ENCODE assay signal across 10 mouse cellular contexts in the genomic region with DNA sequence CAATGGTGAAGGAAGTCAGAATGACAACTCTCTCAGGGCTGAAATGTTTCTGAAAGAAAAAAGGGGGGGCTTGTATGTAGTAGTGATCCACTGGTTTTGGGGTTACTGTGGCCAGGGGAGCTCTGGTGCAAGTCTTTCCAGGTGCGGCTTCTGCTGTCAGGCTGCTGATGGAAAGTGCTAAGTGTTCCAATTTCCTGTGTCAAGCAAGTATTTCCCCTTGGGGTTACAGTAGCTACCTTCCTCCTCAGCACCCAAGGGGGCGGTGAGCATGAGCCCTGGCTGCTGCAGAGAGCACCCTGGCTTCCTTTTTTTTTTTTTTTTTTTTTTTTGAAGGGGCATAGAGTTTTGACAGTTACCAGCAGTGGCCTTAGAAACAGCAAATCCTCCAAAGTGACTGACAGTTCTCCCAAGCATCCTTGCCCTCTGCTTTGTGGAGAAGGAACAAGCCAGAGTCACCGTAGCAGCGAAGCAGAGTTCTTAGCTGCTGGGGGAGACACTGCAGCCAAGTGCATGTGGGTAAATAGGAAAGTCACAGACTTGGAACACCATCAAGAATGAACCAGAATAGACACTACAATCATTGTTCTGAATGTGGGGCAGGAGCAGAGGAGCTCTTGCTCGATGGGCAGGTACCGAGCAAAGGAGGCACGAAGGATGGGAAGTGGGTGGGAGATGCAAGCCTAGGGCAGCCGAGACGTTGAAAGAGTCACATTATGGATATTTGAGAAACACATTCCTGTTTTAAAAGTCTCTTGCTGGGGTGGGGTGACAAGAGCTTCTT.
DNase-seq lines count a peak whose midpoint lies in the region; ATAC-seq and TF ChIP-seq lines count a peak whose summit lies in the region.
"Had no signal": no experiment of that assay in that cellular context is flagged by ENCODE, and none has a peak within 500 bp of the region (broad histone marks: within the 10 kb centered on the region; RNA-seq: fewer than 3 reads in every experiment).

No protein-coding gene starts in this region.

- no peaks in the 10 kb centered on the region for H3K9me3 ChIP-seq in intestine, embryonic 16.5 days (ENCODE audit: control insufficient read depth, low read length)
- no peaks in the 10 kb centered on the region for H3K9me3 ChIP-seq in intestine, postnatal 0 days (ENCODE audit: control insufficient read depth)
- no peaks in the 10 kb centered on the region for H3K9me3 ChIP-seq in megakaryocyte, embryonic 14.5 days
- H3K9me3 ChIP-seq in forebrain, embryonic 14.5 days (replicated peaks; ENCODE audit: control insufficient read depth, low read length) = no peaks in the 10 kb centered on the region

- no peak for TF ChIP-seq CTCF in intestine, postnatal 0 days (IDR thresholded peaks at IDR 0.05; ENCODE audit: low read depth)

- H3K4me3 ChIP-seq in intestine, embryonic 16.5 days (ENCODE audit: low read length) = no peak overlapping the region
- no peak overlapping the region for H3K4me3 ChIP-seq in intestine, postnatal 0 days (ENCODE audit: low read depth, low read length)
- H3K4me3 ChIP-seq in megakaryocyte, embryonic 14.5 days (replicated peaks) = peak overlapping the region; percentile 72
- H3K4me3 ChIP-seq in forebrain, embryonic 14.5 days (ENCODE audit: low read depth, low read length) = no peak overlapping the region
- H3K4me3 ChIP-seq: limb, embryonic 13.5 days had no signal

- 80% methylated on average over 9 of the region's 9 CpGs for WGBS in intestine, embryonic 16.5 days
- whole genome bisulfite sequencing in intestine, postnatal 0 days = 81% methylated on average over 9 of the region's 9 CpGs
- 89% methylated on average over 9 of the region's 9 CpGs for WGBS in forebrain, embryonic 14.5 days

- no peak for ATAC-seq in intestine, embryonic 16.5 days
- ATAC-seq in intestine, postnatal 0 days = no peak
- ATAC-seq in forebrain, embryonic 14.5 days = no peak

- no peak overlapping the region for H3K4me2 ChIP-seq in intestine, embryonic 16.5 days (ENCODE audit: low read depth, low read length)
- H3K4me2 ChIP-seq in intestine, postnatal 0 days (replicated peaks; ENCODE audit: low read depth) = no peak overlapping the region
- no peak overlapping the region for H3K4me2 ChIP-seq in forebrain, embryonic 14.5 days (ENCODE audit: low read length)
- H3K4me2 ChIP-seq: limb, embryonic 13.5 days had no signal

- peaks cover 29% of the 10 kb centered on the region for H3K4me1 ChIP-seq in intestine, embryonic 16.5 days (ENCODE audit: control insufficient read depth, insufficient read depth, low read length)
- H3K4me1 ChIP-seq in intestine, postnatal 0 days (replicated peaks; ENCODE audit: control insufficient read depth, insufficient read depth, low read length) = peaks cover 6% of the 10 kb centered on the region; the same call in 1 of the 2 replicates
- H3K4me1 ChIP-seq in megakaryocyte, embryonic 14.5 days = peaks cover 100% of the 10 kb centered on the region
- H3K4me1 ChIP-seq in forebrain, embryonic 14.5 days (ENCODE audit: control insufficient read depth, insufficient read depth, low read length) = no peaks in the 10 kb centered on the region

- peak overlapping the region; percentile 21; the same call in 1 of the 2 replicates for H3K27ac ChIP-seq in intestine, embryonic 16.5 days (ENCODE audit: low read length)
- H3K27ac ChIP-seq in intestine, postnatal 0 days (ENCODE audit: low read depth, low read length) = no peak overlapping the region
- no peak overlapping the region for H3K27ac ChIP-seq in forebrain, embryonic 14.5 days (ENCODE audit: low read depth, low read length)
- H3K27ac ChIP-seq: limb, embryonic 13.5 days had no signal

- no peaks in the 10 kb centered on the region for H3K36me3 ChIP-seq in intestine, embryonic 16.5 days (ENCODE audit: control insufficient read depth, insufficient read depth, low read length)
- no peaks in the 10 kb centered on the region for H3K36me3 ChIP-seq in intestine, postnatal 0 days (ENCODE audit: control insufficient read depth, insufficient read depth)
- peaks cover 71% of the 10 kb centered on the region for H3K36me3 ChIP-seq in megakaryocyte, embryonic 14.5 days (replicated peaks; ENCODE audit: low read length)
- no peaks in the 10 kb centered on the region for H3K36me3 ChIP-seq in forebrain, embryonic 14.5 days (ENCODE audit: control insufficient read depth, insufficient read depth, low read length)
- H3K36me3 ChIP-seq: limb, embryonic 13.5 days had no signal

- H3K27me3 ChIP-seq in intestine, embryonic 16.5 days (replicated peaks; ENCODE audit: control insufficient read depth, insufficient read depth, low read length) = no peaks in the 10 kb centered on the region
- no peaks in the 10 kb centered on the region for H3K27me3 ChIP-seq in intestine, postnatal 0 days (replicated peaks; ENCODE audit: control insufficient read depth, insufficient read depth, low read length)
- no peaks in the 10 kb centered on the region for H3K27me3 ChIP-seq in megakaryocyte, embryonic 14.5 days (replicated peaks)
- no peaks in the 10 kb centered on the region for H3K27me3 ChIP-seq in forebrain, embryonic 14.5 days (replicated peaks; ENCODE audit: control insufficient read depth, insufficient read depth, low read length)
- H3K27me3 ChIP-seq: limb, embryonic 13.5 days had no signal

- no peak overlapping the region for H3K9ac ChIP-seq in intestine, embryonic 16.5 days (ENCODE audit: low read depth, low read length)
- H3K9ac ChIP-seq in intestine, postnatal 0 days (ENCODE audit: low read depth, low read length) = no peak overlapping the region
- no peak overlapping the region for H3K9ac ChIP-seq in forebrain, embryonic 14.5 days (ENCODE audit: low read length)
- H3K9ac ChIP-seq: limb, embryonic 13.5 days had no signal

- DNase-seq in A20 (ENCODE audit: low read depth, low spot score) = peak; percentile 65
- peak; percentile 74 for DNase-seq in T-cell, adult 2 months (ENCODE audit: low spot score)
- DNase-seq in forebrain, embryonic 14.5 days (ENCODE audit: low spot score) = no peak
- DNase-seq in layer of hippocampus, adult 8-10 months (ENCODE audit: low spot score in 2 of 2) = no peak
- DNase-seq in ovary, postnatal 36 days (ENCODE audit: low spot score) = no peak
- DNase-seq: cerebellum, postnatal 25 days had no signal

Comparison
In these comparisons a context has a peak if more than half of its experiments do, and no peak if none do; other contexts are left out.
1. DNase-seq: peak in A20 (single experiment) and T-cell, adult 2 months (single experiment); none in forebrain, embryonic 14.5 days (single experiment), layer of hippocampus, adult 8-10 months (0 of 2) and ovary, postnatal 36 days (single experiment).